Mouse (Mus musculus) midbrain, embryonic 14.5 days (tissue): ENCODE measurements at regions not wholly inside any gene's neighbourhood (a gene's known extent, or its start where the extent isn't known, plus 50 kb on each side); places are given as distances from the start of the nearest gene placed in this dataset.

Experiments used
- ATAC-seq: fragments of 200-750 bp; cut with Nextera tagmentation; 2 replicates; pipeline ENCODE4 v1.8.0; 2017; ENCODE audit warnings: moderate number of reproducible peaks, moderate library complexity; ENCODE audit not compliant: low FRiP score, low TSS enrichment
- DNase-seq: peaks from one replicate; pipeline ENCODE4 v3.0.0-alpha.2; 2015
- H3K27ac ChIP-seq: fragments of 300-500 bp; sonication (generic); replicated peaks from 2 replicates; pipeline ENCODE4 v1.5.1; 2014; ENCODE audit warnings: mild to moderate bottlenecking, low read depth, low read length, moderate library complexity
- H3K27me3 ChIP-seq: fragments of 300-500 bp; sonication (generic); 2 replicates; pipeline ENCODE4 v1.6.1; 2014; ENCODE audit warnings: low read length, control low read depth, mixed read lengths; ENCODE audit not compliant: control insufficient read depth, insufficient read depth
- H3K36me3 ChIP-seq: fragments of 300-500 bp; sonication (generic); 2 replicates; pipeline ENCODE4 v1.6.1; 2014; ENCODE audit warnings: low read length, control low read depth; ENCODE audit not compliant: control insufficient read depth, insufficient read depth
- H3K4me1 ChIP-seq: fragments of 300-500 bp; sonication (generic); 2 replicates; pipeline ENCODE4 v1.6.1; 2014; ENCODE audit warnings: mild to moderate bottlenecking, antibody characterized with exemption, low read length, control low read depth; ENCODE audit not compliant: control insufficient read depth, insufficient read depth
- H3K4me2 ChIP-seq: fragments of 300-500 bp; sonication (generic); 2 replicates; pipeline ENCODE4 v1.6.1; 2014; ENCODE audit warnings: mild to moderate bottlenecking, low read length, moderate library complexity
- H3K4me3 ChIP-seq: fragments of 300-500 bp; sonication (generic); replicated peaks from 2 replicates; pipeline ENCODE4 v1.5.1; 2014; ENCODE audit warnings: low read depth, low read length
- H3K9ac ChIP-seq: fragments of 300-500 bp; sonication (generic); replicated peaks from 2 replicates; pipeline ENCODE4 v1.6.1; 2014; ENCODE audit warnings: mild to moderate bottlenecking, low read length, moderate library complexity
- H3K9me3 ChIP-seq: fragments of 300-500 bp; sonication (generic); 2 replicates; pipeline ENCODE4 v1.6.1; 2016; ENCODE audit warnings: low read length, control low read depth, mixed read lengths; ENCODE audit not compliant: control insufficient read depth
- WGBS: fragments of 180-500 bp; shearing (Covaris S2); extraction: QIAGEN DNeasy Blood & Tissue Kit; methylation state at CpG from one replicate; pipeline ENCODE4 v1.1.7; 2014; 5-methylcytosine and 5-hydroxymethylcytosine counted together

DNA sequence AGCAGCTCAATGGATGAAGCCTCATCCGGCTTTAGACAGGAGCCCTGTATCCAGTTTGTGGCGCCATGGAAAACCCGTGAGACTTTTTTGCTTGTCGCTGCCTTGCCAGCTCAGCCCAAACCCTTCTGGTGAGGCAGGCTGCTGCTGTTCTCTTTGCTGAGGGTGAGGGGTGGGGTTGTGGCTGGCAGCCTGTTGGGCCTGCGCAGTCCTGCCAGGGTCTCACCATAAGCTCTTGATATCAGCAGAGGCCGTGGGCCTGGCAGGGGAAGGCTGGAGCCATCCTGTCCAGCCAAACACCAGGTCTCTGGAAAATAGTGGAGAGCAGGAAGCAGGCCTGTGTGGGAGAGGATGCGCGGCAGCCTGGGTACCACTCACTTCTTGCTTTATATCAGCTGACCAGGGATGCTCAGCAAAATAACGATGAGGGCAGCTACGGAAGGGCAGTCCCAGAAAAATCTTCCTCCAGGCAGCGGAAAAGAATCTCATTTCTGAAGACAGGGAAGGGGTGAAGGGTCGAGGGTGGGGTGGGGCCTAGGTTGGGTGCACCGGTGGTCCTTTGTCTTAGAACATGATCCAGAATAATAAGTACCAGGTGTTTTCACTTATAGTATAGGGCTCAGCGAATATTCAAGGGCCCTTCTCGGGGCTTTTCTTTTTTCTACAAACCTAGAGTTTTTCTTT lies 73.4 kb upstream of the Medag start:
- Histone ChIP-seq H3K27ac (peak overlapping the region; percentile 55; the same call in 1 of the 2 replicates), H3K4me3 (no peak overlapping the region), H3K4me1 (no peaks in the 10 kb centered on the region), H3K4me2 (no peak overlapping the region), H3K27me3 (no peaks in the 10 kb centered on the region), H3K9me3 (no peaks in the 10 kb centered on the region), H3K36me3 (no peaks in the 10 kb centered on the region), H3K9ac (no peak overlapping the region)
- WGBS: 61% methylated on average over 15 of the region's 15 CpGs
- DNase-seq (no peak), ATAC-seq (no peak)

DNA sequence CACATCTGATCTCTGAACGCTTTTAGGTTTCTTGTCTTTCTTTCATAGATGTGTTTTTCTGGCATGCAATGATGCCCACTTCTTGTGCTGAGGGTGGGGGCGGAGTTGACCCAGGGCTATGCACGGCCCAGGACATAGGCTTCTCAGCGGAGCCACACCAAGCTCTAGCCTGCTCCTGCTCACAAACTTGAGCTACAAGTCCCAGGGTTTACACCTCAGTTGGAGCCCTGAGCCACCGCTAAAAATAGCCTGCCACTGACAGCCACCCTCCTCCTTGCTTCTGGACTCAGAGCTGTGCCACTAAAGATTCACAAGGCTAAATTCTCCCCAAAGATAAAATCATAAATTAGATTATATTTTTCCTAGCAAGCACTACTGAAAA lies 72.9 kb upstream of the Medag start:
- WGBS: 71% methylated on average over 5 of the region's 5 CpGs
- Histone ChIP-seq H3K9ac (no peak overlapping the region), H3K4me1 (no peaks in the 10 kb centered on the region), H3K27ac (no peak overlapping the region), H3K27me3 (no peaks in the 10 kb centered on the region), H3K9me3 (no peaks in the 10 kb centered on the region), H3K36me3 (no peaks in the 10 kb centered on the region), H3K4me3 (no peak overlapping the region), H3K4me2 (no peak overlapping the region)
- ATAC-seq (no peak), DNase-seq (no peak)

DNA sequence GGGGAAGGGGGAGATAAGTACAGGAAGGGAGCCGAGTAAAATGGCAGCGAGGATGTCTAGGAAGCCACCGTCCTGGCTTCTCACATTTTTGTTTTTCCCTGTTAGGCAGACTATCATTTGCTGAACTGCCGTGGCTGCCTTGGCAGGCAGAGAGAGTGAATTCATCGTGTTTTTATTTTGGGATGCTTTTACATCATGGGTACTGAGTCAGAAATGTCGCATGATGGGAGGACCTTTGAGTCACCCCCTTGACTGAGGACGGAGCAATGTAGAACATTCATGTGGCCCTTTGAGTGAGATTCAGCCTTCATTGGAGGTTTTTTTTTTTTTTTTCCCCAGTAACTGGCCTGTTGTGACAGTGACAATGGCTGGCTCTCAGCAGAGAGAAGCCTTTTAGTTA lies 71.2 kb upstream of the Medag start:
- Histone ChIP-seq H3K27ac (no peak overlapping the region), H3K9me3 (no peaks in the 10 kb centered on the region), H3K4me3 (no peak overlapping the region), H3K36me3 (no peaks in the 10 kb centered on the region), H3K9ac (no peak overlapping the region), H3K4me1 (no peaks in the 10 kb centered on the region), H3K4me2 (no peak overlapping the region), H3K27me3 (no peaks in the 10 kb centered on the region)
- DNase-seq (no peak), ATAC-seq (no peak)
- 80% methylated on average over 7 of the region's 7 CpGs for WGBS

DNA sequence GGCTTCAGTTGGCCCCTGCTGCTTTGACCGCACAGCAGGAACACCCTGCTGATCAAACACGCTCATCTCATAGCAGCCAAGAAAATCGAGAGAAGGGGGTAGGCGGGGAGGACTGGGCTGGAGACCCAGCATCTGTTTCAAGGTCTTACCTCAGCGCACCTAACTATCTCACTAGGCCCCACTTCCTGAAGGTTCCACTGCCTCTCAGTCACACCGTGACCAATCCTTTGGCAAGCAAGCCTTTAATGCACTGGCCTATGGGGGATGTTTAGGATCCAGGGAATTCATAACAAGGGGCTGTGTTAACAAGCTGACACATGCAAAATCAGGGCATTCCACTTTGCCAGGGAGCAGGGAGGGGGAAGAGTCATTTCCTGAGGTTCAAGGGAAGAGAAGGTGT lies 70.1 kb upstream of the Medag start:
- Histone ChIP-seq H3K4me1 (no peaks in the 10 kb centered on the region), H3K4me3 (no peak overlapping the region), H3K9me3 (no peaks in the 10 kb centered on the region), H3K27me3 (no peaks in the 10 kb centered on the region), H3K27ac (no peak overlapping the region), H3K9ac (no peak overlapping the region), H3K4me2 (no peak overlapping the region), H3K36me3 (no peaks in the 10 kb centered on the region)
- 60% methylated on average over 6 of the region's 6 CpGs for WGBS
- no peak for ATAC-seq
- no peak for DNase-seq

DNA sequence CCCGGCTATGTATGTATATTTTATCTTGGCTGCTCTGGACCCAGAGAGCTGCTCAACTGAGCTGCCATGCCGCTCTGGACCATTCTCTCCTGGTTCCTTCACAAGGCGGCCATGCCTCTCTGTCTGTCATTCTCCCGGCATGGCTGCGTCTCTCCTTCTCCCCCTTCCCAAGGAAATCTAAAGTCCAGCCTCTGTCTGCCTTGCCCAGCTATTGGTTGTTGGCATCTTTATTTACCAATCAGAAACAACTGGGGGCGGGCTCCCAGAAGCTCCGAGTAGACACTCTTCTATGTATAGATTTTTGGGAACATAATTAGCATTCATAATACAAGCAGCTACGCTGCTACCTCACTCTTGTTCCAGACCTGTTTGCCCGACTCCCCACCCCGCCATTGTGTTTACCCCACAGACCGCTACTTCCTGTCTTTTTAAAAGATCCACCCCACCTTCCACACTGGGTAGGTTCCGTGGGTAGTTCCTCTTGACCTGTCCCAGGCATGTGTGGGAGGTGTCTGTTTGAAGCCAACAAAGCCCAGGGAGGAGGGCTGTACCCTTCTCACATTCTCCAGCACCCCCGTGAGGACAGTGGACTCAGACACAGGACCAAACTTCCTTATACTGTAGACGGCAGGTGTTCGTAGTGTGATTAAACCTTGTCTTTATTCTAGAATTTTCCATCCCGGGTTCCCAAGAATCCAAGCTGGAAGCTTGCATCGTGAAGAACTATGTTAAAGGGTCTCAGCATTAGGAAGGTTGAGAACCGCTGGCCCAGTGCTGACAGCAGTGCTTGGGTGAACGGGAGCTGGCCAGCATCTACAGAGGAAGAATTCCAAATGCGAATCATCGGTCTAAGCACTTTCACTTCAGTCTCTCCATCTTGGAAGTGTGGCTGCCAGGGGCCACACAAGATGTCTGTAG lies 67.7 kb upstream of the Medag start:
- Histone ChIP-seq H3K9me3 (no peaks in the 10 kb centered on the region), H3K27me3 (no peaks in the 10 kb centered on the region), H3K4me1 (no peaks in the 10 kb centered on the region), H3K9ac (no peak overlapping the region), H3K27ac (no peak overlapping the region), H3K4me2 (no peak overlapping the region), H3K4me3 (no peak overlapping the region), H3K36me3 (no peaks in the 10 kb centered on the region)
- DNase-seq: no peak
- no peak for ATAC-seq
- 92% methylated on average over 21 of the region's 21 CpGs for WGBS

DNA sequence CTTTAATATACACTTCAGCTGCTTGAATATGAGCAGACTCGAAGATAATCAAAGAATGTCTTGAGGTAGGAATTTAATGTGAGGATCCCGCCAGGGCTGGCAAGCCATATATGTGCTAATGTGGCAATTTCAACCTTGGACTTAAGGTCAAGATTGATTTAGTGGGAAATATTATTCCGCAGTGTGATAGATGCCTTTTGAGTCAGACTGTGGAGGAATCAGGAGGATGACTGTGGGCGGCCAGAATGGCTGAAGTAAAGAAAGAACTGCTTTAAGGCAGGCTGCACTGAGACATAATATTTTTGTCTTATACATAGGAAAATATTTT lies 67.1 kb upstream of the Medag start:
- H3K27ac ChIP-seq: no peak overlapping the region
- H3K27me3 ChIP-seq: no peaks in the 10 kb centered on the region
- no peak overlapping the region for H3K4me3 ChIP-seq
- no peak overlapping the region for H3K4me2 ChIP-seq
- no peak overlapping the region for H3K9ac ChIP-seq
- DNase-seq (no peak), ATAC-seq (no peak)
- no peaks in the 10 kb centered on the region for H3K36me3 ChIP-seq
- 82% methylated on average over 4 of the region's 4 CpGs for WGBS
- no peaks in the 10 kb centered on the region for H3K4me1 ChIP-seq
- no peaks in the 10 kb centered on the region for H3K9me3 ChIP-seq

DNA sequence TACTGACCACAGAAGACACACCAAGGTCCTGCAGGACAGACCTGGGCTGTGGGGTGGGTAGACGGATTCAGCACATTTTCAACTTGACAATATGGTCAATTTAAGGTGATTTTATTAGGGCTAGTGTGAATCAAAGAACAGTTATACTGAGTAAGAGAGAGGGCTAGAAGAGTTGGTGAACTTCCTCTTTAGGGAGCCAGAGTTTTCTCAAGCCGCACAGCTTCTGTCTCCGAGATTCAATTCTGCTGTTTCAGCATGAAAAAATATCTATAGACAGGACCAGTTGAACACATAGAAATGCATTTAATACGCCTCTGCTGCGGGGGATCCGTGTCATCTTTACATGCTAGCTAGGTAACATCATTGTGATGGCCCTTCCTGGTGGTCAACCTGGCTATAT lies 66.4 kb upstream of the Medag start:
- Histone ChIP-seq H3K4me3 (no peak overlapping the region), H3K4me1 (no peaks in the 10 kb centered on the region), H3K27me3 (no peaks in the 10 kb centered on the region), H3K4me2 (no peak overlapping the region), H3K27ac (no peak overlapping the region), H3K9ac (no peak overlapping the region), H3K9me3 (no peaks in the 10 kb centered on the region), H3K36me3 (no peaks in the 10 kb centered on the region)
- no peak for DNase-seq
- no peak for ATAC-seq
- whole genome bisulfite sequencing: 89% methylated on average over 6 of the region's 6 CpGs

DNA sequence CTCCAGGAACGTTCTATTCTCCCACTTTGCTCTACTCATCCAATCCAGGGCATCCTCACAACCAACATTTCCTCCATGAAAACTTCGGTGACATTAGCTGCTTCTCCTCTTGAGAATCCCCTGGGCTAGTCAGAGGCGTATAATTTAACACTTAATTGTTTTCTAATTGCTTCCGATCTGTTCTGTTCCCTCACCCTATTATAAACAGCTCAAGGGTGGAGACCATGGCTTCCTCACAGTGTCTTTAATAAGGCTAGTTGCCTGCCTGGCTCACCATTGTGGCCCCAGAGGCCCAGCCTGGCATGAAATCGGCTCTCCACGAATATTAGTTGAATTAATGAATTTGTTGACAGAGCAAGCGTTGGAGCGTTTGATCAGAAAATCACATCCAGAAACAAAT lies 61.9 kb upstream of the Medag start:
- ATAC-seq (no peak), DNase-seq (no peak)
- Histone ChIP-seq H3K4me2 (no peak overlapping the region), H3K4me3 (no peak overlapping the region), H3K27ac (no peak overlapping the region), H3K9ac (no peak overlapping the region), H3K27me3 (no peaks in the 10 kb centered on the region), H3K36me3 (no peaks in the 10 kb centered on the region), H3K4me1 (peaks cover 13% of the 10 kb centered on the region; the same call in 1 of the 2 replicates), H3K9me3 (no peaks in the 10 kb centered on the region)
- 54% methylated on average over 8 of the region's 8 CpGs for WGBS
